Mouse (Mus musculus) midbrain, postnatal 0 days (tissue): ENCODE data around the gene Med28. TPM values are rescaled to one million over a fixed set of nuclear protein-coding genes. Genes with fewer than 3 reads are reported as not detected.
A peak's percentile ranks its signal among the peaks of the same experiment; 100 is the strongest.

Experiments
- ATAC-seq: fragments of 200-750 bp; cut with Nextera tagmentation; 2 replicates; pipeline ENCODE4 v1.8.0; 2017; ENCODE audit warnings: moderate number of reproducible peaks, mild to moderate bottlenecking, moderate TSS enrichment, moderate library complexity; ENCODE audit not compliant: low FRiP score
- DNase-seq: peaks from one replicate; pipeline ENCODE4 v3.0.0-alpha.2; 2015; ENCODE audit warnings: low spot score
- H3K27ac ChIP-seq: fragments of 300-500 bp; sonication (generic); 2 replicates; pipeline ENCODE4 v1.5.1; 2014; ENCODE audit warnings: low read depth, mild to moderate bottlenecking, low read length, mixed read lengths
- H3K27me3 ChIP-seq: fragments of 300-500 bp; sonication (generic); 2 replicates; pipeline ENCODE4 v1.6.1; 2014; ENCODE audit warnings: low read length, control low read depth, mixed read lengths; ENCODE audit not compliant: insufficient read depth
- H3K36me3 ChIP-seq: fragments of 300-500 bp; sonication (generic); 2 replicates; pipeline ENCODE4 v1.6.1; 2014; ENCODE audit warnings: low read length, control low read depth, mixed read lengths; ENCODE audit not compliant: insufficient read depth
- H3K4me1 ChIP-seq: fragments of 300-500 bp; sonication (generic); 2 replicates; pipeline ENCODE4 v1.6.1; 2014; ENCODE audit warnings: mild to moderate bottlenecking, control low read depth, antibody characterized with exemption, low read length, mixed read lengths; ENCODE audit not compliant: insufficient read depth
- H3K4me2 ChIP-seq: fragments of 300-500 bp; sonication (generic); 2 replicates; pipeline ENCODE4 v1.6.1; 2014; ENCODE audit warnings: low read depth, mild to moderate bottlenecking, low read length, mixed read lengths; ENCODE audit not compliant: poor library complexity, severe bottlenecking
- H3K4me3 ChIP-seq: fragments of 300-500 bp; sonication (generic); 2 replicates; pipeline ENCODE4 v1.5.1; 2014; ENCODE audit warnings: low read depth, mild to moderate bottlenecking, low read length, moderate library complexity
- H3K9ac ChIP-seq: fragments of 300-500 bp; sonication (generic); replicated peaks from 2 replicates; pipeline ENCODE4 v1.6.1; 2014; ENCODE audit warnings: mild to moderate bottlenecking, low read length, moderate library complexity, mixed read lengths; ENCODE audit not compliant: poor library complexity, severe bottlenecking
- H3K9me3 ChIP-seq: fragments of 300-500 bp; sonication (generic); 2 replicates; pipeline ENCODE4 v1.6.1; 2016; ENCODE audit warnings: low read length, control low read depth
- CTCF ChIP-seq: IDR thresholded peaks from 2 replicates; pipeline ENCODE4 v1.5.1; 2016; ENCODE audit warnings: antibody characterized with exemption, mild to moderate bottlenecking
- WGBS: fragments of 180-500 bp; shearing (Covaris S2); extraction: QIAGEN DNeasy Blood & Tissue Kit; methylation state at CpG from one replicate; pipeline ENCODE4 v1.1.7; 2014; 5-methylcytosine and 5-hydroxymethylcytosine counted together
- polyA plus RNA-seq: library from polyadenylated mRNA; unstranded; fragments of >200 nt; fragmentation: Nextera tagmentation; extraction: Ambion mirVana; gene quantifications from 2 replicates; pipeline ENCODE4 v1.2.1, GENCODE M21; 2015
- total RNA-seq: library from RNA; depleted of rRNA; stranded (reverse); fragments of >200 nt; gene quantifications from 2 replicates; pipeline ENCODE4 v1.2.3, GENCODE M21; 2014

Med28 gene
- total and polyA plus RNA-seq, 2 experiments from 2014 or later, result 45.6 to 253 TPM

DNA sequence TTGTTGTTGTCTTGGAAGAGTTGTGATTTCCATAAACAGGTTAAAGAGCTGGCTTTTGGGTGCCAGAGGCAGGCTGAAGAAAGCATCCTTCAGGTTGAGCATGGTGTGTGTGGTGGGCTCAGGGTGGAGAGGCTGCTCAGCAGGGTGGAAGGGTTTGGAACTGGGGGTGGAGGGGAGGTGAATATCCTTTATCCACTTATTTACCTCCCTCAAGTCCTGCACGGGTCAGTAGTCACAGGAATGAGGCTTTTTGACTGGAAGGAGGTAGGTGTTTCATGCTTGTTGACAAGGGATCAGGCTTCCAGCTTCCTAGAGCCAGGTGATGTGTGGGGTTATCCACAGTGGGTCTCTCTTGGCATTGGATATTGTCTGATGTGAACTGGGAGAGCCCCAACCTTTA, 5.4 kb upstream of the Med28 start:
- WGBS, result 88% methylated on average over 1 of the region's 1 CpGs
- Histone ChIP-seq H3K27me3 (no peaks in the 10 kb centered on the region), H3K4me2 (no peak overlapping the region), H3K9me3 (no peaks in the 10 kb centered on the region), H3K9ac (no peak overlapping the region), H3K36me3 (peaks cover 8% of the 10 kb centered on the region; the same call in 1 of the 2 replicates), H3K4me3 (no peak overlapping the region), H3K4me1 (no peaks in the 10 kb centered on the region), H3K27ac (no peak overlapping the region)
- ATAC-seq (no peak), DNase-seq (no peak)
- no peak for TF ChIP-seq CTCF

DNA sequence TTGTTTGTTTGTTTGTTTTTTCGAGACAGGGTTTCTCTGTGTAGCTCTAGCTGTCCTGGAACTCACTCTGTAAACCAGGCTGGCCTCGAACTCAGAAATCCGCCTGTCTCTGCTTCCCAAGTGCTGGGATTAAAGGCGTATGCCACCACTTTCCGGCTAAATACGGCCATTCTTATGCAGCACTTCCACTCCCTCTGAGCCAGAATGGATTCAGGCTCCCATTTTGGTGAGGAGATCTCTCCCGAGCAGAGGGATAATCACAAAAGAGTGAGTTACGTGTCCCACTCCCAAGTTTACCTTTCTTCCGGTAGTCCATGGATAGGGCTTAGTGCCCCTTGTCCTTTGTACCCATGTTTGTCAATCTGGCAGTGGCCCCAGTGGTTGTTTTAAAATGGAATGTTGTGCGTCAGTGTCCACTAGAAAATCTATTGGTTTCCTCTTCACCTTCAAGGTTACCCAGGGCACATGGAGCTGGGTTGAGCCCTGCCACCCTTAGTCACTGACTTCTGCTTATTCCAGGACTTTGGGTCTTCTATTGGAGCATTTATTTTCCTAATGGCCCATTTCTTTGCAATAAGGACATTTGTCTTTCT, 4.8 kb upstream of the Med28 start:
- WGBS, result 92% methylated on average over 10 of the region's 10 CpGs
- no peak overlapping the region for H3K4me3 ChIP-seq

DNA sequence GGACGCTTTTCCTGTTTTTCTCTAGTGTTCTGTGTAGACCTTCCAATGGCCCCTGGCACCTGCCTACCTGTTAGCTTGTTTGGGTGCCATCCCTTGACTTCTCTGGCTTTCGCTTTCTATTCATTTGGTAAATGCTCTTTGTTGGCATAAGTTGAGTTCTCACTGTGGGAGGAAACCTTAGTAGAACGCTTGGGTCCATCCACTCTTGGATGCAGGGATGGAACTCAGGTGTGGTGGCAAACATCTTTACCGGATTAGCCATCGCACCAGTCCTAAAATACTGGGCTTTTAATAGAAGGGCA, 731 bp downstream of the Med28 start:
- no peak overlapping the region for H3K27ac ChIP-seq
- WGBS, result 7% methylated on average over 5 of the region's 5 CpGs
- DNase-seq, result no peak

More for the DNA sequence above, 4.8 kb upstream of the Med28 start:
- no peaks in the 10 kb centered on the region for H3K9me3 ChIP-seq
- TF ChIP-seq CTCF, result no peak
- H3K9ac ChIP-seq, result no peak overlapping the region
- H3K27ac ChIP-seq, result no peak overlapping the region
- ATAC-seq (no peak), DNase-seq (no peak)
- H3K36me3 ChIP-seq, result peaks cover 4% of the 10 kb centered on the region; the same call in 1 of the 2 replicates
- H3K27me3 ChIP-seq, result no peaks in the 10 kb centered on the region
- no peak overlapping the region for H3K4me2 ChIP-seq
- H3K4me1 ChIP-seq, result no peaks in the 10 kb centered on the region

DNA sequence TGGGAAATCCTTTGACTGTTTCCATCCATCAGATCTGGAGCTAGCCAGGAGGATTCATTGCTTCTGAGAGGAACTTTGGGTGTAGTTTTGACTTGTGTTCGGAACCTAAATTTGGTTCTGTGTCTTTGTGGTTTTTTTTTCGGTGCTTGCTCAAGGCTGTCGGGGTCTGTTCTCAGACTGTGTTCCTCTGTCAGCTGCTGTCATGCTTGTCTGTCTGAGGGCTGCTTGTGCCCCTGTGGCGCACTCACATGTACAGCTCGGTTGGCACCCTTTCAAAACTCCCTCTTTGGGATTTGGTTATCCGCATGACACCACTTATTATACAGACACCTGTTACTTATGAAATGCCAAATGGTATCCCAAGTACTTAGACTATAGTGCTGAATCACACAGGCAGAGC, 1.6 kb downstream of the Med28 start:
- H3K27me3 ChIP-seq, result no peaks in the 10 kb centered on the region
- WGBS, result 88% methylated on average over 6 of the region's 6 CpGs
- peak overlapping the region; percentile 86 for H3K4me2 ChIP-seq
- H3K9ac ChIP-seq, result no peak overlapping the region
- H3K9me3 ChIP-seq, result no peaks in the 10 kb centered on the region
- H3K4me1 ChIP-seq, result peaks cover 8% of the 10 kb centered on the region; the same call in 1 of the 2 replicates
- TF ChIP-seq CTCF, result no peak
- no peak for ATAC-seq
- H3K4me3 ChIP-seq, result peak overlapping the region; percentile 98; the same call in 1 of the 2 replicates
- DNase-seq, result no peak
- H3K27ac ChIP-seq, result no peak overlapping the region
- peaks cover 20% of the 10 kb centered on the region for H3K36me3 ChIP-seq

More for the DNA sequence above, 731 bp downstream of the Med28 start:
- peak overlapping the region; percentile 98 for H3K4me3 ChIP-seq
- peaks cover 8% of the 10 kb centered on the region; the same call in 1 of the 2 replicates for H3K4me1 ChIP-seq
- peaks cover 13% of the 10 kb centered on the region for H3K36me3 ChIP-seq
- H3K9me3 ChIP-seq, result no peaks in the 10 kb centered on the region
- H3K4me2 ChIP-seq, result peak overlapping the region; percentile 86
- no peak for ATAC-seq
- H3K9ac ChIP-seq, result peak overlapping the region; percentile 90
- H3K27me3 ChIP-seq, result no peaks in the 10 kb centered on the region
- TF ChIP-seq CTCF, result no peak

DNA sequence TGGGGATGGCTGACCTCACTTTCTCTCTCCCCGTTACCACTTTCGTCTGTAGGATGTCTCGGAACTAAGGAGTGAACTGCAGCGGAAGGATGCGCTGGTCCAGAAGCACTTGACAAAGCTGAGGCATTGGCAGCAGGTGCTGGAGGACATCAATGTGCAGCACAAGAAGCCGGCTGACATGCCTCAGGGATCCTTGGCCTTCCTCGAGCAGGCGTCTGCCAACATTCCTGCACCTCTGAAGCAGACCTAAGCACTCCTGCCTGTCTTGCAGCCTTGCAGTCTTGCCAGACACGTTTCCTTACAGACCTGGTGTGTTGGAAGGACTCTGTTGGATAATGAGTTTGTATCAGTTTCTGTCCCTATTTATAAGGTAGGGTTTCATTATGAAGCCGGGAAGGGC, 5.1 kb downstream of the Med28 start:
- TF ChIP-seq CTCF, result no peak
- Histone ChIP-seq H3K4me3 (no peak overlapping the region), H3K4me1 (peaks cover 8% of the 10 kb centered on the region; the same call in 1 of the 2 replicates), H3K36me3 (peaks cover 46% of the 10 kb centered on the region), H3K9ac (no peak overlapping the region), H3K9me3 (no peaks in the 10 kb centered on the region), H3K27ac (no peak overlapping the region), H3K4me2 (no peak overlapping the region), H3K27me3 (no peaks in the 10 kb centered on the region)
- 94% methylated on average over 10 of the region's 10 CpGs for WGBS
- ATAC-seq, result no peak
- DNase-seq, result no peak

DNA sequence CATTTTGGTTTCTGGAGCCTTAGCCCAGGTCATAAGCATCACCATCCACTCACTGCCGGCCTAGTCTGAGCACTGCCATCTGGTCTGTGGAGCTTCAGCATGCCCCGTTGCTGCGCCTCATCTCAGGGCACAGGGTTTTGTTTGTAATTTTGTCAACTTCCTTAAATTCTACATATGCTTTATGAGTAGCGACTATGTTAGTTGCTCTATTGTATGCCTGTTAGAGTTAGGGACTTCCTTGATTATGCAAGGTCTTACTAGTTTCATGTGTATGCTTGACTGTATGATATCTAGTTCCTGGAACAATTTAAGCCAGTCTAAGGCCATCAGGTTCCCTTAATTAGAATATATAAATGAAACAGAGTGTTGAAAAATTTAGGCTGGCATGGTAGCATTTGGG, 6.3 kb downstream of the Med28 start:
- DNase-seq, result no peak
- Histone ChIP-seq H3K4me2 (no peak overlapping the region), H3K9ac (no peak overlapping the region), H3K4me3 (no peak overlapping the region), H3K27me3 (no peaks in the 10 kb centered on the region), H3K9me3 (no peaks in the 10 kb centered on the region), H3K27ac (no peak overlapping the region), H3K36me3 (peaks cover 53% of the 10 kb centered on the region), H3K4me1 (peaks cover 7% of the 10 kb centered on the region; the same call in 1 of the 2 replicates)
- no peak for TF ChIP-seq CTCF
- ATAC-seq, result no peak
- WGBS, result 93% methylated on average over 4 of the region's 4 CpGs
